Mouse (Mus musculus): ENCODE results near the gene Rundc3a. TPM values are rescaled to one million over a fixed set of nuclear protein-coding genes. Genes with fewer than 3 reads are reported as not detected.
A peak's percentile ranks its signal among the peaks of the same experiment; 100 is the strongest.

Gene Rundc3a
- total and polyA plus RNA-seq, 3 experiments, result 0.23 to 0.66 TPM; not detected in 1

DNA sequence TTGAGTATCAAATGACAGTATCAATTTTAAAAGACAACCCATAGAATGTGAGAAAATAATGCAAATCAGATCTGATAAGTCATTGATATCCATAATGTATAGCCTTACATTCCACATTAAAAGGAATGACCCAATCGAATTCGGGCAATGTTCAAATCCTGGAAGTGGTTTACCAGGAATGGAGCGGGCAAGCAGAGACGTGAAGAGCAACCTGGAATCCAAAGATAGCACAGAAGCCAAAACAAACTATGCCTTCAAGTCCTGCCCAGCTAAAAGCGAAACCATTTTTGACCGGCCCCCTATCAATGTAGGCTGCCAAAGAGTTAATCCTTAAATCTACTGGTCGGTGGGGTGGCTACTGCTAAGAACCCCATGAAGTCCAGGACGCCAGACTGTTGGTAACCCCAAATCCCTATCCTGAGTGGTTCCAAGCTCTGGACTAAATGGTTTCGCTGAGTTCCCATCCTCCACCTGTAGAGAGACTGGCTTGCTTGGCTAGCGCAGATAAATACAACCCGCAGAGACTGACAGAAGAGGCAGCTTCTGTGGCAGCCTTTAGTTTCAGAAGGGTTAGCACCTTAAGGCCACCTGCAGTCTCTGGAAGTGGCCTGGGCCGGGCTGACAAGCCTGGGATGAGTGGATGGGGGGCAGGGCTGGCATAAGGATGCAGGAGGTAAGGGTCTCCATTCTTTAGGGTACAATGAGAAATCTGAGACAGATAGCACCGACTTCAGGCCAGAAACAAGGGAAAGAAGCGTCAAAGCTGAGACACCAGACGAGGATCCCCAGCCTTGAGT is 564 bp upstream of the Rundc3a start:
- Histone ChIP-seq H3K4me3 (no peak overlapping the region), H3K79me2 (replicated peaks; ENCODE audit: control insufficient read depth, insufficient read depth, low read length) (no peaks in the 10 kb centered on the region), H3K27me3 (ENCODE audit: control insufficient read depth, insufficient read depth, low read length) (peaks cover 2% of the 10 kb centered on the region; the same call in 1 of the 2 replicates), H3K27ac (no peak overlapping the region), H3K36me3 (ENCODE audit: control insufficient read depth, insufficient read depth, low read length) (no peaks in the 10 kb centered on the region), H3K9ac (ENCODE audit: low read depth, low read length) (no peak overlapping the region), H3K4me1 (ENCODE audit: control insufficient read depth, insufficient read depth, low read length) (peaks cover 3% of the 10 kb centered on the region; the same call in 1 of the 2 replicates)
- no peak for DNase-seq
- intact Hi-C loops (cut with DNase I), result no loop called here
- 15% methylated on average over 15 of the region's 15 CpGs for WGBS
- no peak for TF ChIP-seq CTCF (IDR thresholded peaks at IDR 0.05)
- no peak for TF ChIP-seq POLR2A (IDR thresholded peaks at IDR 0.05; ENCODE audit: insufficient read depth, low read depth, low read length)
- TF ChIP-seq EP300 (IDR thresholded peaks at IDR 0.05; ENCODE audit: insufficient read depth, low read depth, low read length), result no peak

DNA sequence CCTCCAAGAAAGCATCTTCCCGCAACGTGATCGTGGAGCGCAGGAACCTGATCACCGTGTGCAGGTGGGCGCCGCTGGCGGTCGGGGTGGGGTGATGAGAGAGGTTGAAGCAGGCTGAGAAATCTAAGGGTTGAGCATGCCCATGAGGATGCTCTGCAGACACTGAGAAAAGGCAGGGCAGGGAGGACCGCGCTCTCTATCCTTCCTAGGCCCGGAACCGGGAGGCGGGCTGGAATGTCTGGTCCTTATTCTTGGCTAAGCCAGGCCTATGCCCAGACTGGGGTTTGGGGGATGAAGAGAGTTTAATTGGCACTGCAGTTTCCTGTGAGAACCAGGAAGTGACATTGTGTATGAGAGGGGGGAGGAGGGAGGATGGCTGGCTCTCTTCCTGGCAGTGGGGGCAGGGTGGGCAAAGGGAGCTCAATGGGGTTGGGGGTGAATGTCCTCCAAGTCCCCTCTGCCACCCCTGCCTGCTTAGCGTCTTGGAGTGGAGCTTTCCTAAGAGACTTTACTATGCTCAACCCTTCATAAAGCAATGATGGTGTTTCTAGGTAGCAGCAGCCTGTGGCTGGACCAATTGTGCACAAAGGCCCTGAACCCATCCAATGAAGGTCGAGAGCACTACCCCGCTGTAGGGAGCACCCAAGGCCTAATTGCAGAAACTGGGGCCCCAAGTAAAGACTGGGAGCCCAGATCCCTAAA is 667 bp downstream of the Rundc3a start:
- 0 out of 2 replicates have a peak overlapping the region, but pooled peaks have one; percentile 23 for H3K9ac ChIP-seq (ENCODE audit: low read depth, low read length)

DNA sequence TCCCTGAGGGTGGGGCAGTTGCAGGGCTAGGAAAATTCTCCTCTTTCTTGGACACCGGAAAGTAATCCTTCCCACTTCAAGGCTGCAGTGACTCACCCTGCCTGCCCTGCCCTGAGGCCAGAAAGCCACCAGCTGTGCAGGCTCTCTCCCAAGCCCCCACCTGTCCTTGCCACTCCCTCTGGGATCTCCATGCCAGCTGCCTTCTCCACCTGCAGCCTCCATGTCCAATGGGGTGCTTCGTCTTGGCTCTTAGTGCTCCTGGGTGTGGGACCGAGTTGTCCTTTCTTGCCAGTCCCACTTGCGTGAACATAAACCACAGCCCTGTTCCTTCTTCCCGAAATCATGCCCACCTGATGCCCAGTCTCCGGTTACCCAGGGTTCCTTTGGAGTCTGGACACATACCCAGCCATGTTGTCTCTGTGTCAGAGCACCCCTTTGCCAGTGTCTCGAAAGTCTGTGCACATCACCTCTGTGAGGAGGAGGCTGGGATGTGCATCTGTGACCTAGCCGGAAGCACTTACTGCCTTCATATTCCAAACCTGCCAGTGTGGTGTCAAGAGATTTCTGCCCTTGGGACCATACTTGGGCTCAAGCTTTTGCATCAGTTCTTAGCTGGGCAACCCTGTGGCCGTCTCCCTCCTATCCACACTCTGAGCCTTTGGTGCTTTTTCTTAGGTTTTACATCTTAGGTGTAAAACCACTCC is 1.4 kb downstream of the Rundc3a start:
- H3K27me3 ChIP-seq (ENCODE audit: control insufficient read depth, insufficient read depth, low read length), result peaks cover 5% of the 10 kb centered on the region
- no peaks in the 10 kb centered on the region for H3K79me2 ChIP-seq (replicated peaks; ENCODE audit: control insufficient read depth, insufficient read depth, low read length)
- intact Hi-C loops (cut with DNase I), result loop anchor here (5.0 kb wide), 1 partner anchor 47 kb away; no protein-coding TSS in a partner anchor
- H3K27ac ChIP-seq, result no peak overlapping the region
- no peak overlapping the region for H3K4me3 ChIP-seq
- 83% methylated on average over 9 of the region's 9 CpGs for WGBS
- H3K36me3 ChIP-seq (ENCODE audit: control insufficient read depth, insufficient read depth, low read length), result no peaks in the 10 kb centered on the region
- H3K9ac ChIP-seq (ENCODE audit: low read depth, low read length), result no peak overlapping the region
- DNase-seq, result no peak
- peaks cover 5% of the 10 kb centered on the region for H3K4me1 ChIP-seq (ENCODE audit: control insufficient read depth, insufficient read depth, low read length)
- TF ChIP-seq EP300 (IDR thresholded peaks at IDR 0.05; ENCODE audit: insufficient read depth, low read depth, low read length), result no peak
- no peak for TF ChIP-seq CTCF (IDR thresholded peaks at IDR 0.05)
- TF ChIP-seq POLR2A (IDR thresholded peaks at IDR 0.05; ENCODE audit: insufficient read depth, low read depth, low read length), result no peak

More for the DNA sequence above, 667 bp downstream of the Rundc3a start:
- Histone ChIP-seq H3K4me1 (ENCODE audit: control insufficient read depth, insufficient read depth, low read length) (peaks cover 3% of the 10 kb centered on the region; the same call in 1 of the 2 replicates), H3K27me3 (ENCODE audit: control insufficient read depth, insufficient read depth, low read length) (peaks cover 2% of the 10 kb centered on the region; the same call in 1 of the 2 replicates), H3K36me3 (ENCODE audit: control insufficient read depth, insufficient read depth, low read length) (no peaks in the 10 kb centered on the region), H3K4me3 (no peak overlapping the region), H3K79me2 (replicated peaks; ENCODE audit: control insufficient read depth, insufficient read depth, low read length) (no peaks in the 10 kb centered on the region), H3K27ac (no peak overlapping the region)
- no peak for DNase-seq
- TF ChIP-seq CTCF (IDR thresholded peaks at IDR 0.05) (no peak), POLR2A (IDR thresholded peaks at IDR 0.05; ENCODE audit: insufficient read depth, low read depth, low read length) (no peak), EP300 (IDR thresholded peaks at IDR 0.05; ENCODE audit: insufficient read depth, low read depth, low read length) (no peak)
- intact Hi-C loops (cut with DNase I), result no loop called here
- 9% methylated on average over 17 of the region's 17 CpGs for WGBS

DNA sequence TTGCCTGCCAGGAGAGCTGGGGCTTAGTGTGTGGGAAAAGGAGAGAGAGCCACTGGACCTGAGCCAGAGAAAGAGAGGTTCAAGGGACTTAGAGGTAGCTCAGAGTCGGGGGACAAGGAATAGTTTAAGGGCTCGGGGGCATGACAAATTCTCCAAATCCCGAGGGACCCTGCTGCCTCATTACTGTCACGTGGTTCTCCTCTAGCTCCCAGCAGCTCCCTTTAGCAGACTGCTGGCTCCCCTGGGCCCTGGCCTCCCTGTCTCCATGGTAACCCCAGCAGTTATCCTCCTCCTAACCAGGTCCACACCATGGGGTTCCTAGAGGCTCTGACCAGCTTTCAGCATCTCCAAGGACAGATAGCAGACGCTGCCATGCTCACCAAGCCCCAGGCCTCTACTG is 2.0 kb downstream of the Rundc3a start:
- no peak for DNase-seq
- Histone ChIP-seq H3K4me1 (ENCODE audit: control insufficient read depth, insufficient read depth, low read length) (peaks cover 5% of the 10 kb centered on the region), H3K27me3 (ENCODE audit: control insufficient read depth, insufficient read depth, low read length) (peaks cover 6% of the 10 kb centered on the region), H3K36me3 (ENCODE audit: control insufficient read depth, insufficient read depth, low read length) (no peaks in the 10 kb centered on the region), H3K4me3 (no peak overlapping the region), H3K79me2 (replicated peaks; ENCODE audit: control insufficient read depth, insufficient read depth, low read length) (no peaks in the 10 kb centered on the region), H3K9ac (ENCODE audit: low read depth, low read length) (no peak overlapping the region), H3K27ac (no peak overlapping the region)
- intact Hi-C loops (cut with DNase I), result loop anchor here (5.0 kb wide), 1 partner anchor 48 kb away; no protein-coding TSS in a partner anchor
- 7% methylated on average over 5 of the region's 5 CpGs for WGBS
- TF ChIP-seq POLR2A (IDR thresholded peaks at IDR 0.05; ENCODE audit: insufficient read depth, low read depth, low read length) (no peak), EP300 (IDR thresholded peaks at IDR 0.05; ENCODE audit: insufficient read depth, low read depth, low read length) (no peak), CTCF (IDR thresholded peaks at IDR 0.05) (no peak)

DNA sequence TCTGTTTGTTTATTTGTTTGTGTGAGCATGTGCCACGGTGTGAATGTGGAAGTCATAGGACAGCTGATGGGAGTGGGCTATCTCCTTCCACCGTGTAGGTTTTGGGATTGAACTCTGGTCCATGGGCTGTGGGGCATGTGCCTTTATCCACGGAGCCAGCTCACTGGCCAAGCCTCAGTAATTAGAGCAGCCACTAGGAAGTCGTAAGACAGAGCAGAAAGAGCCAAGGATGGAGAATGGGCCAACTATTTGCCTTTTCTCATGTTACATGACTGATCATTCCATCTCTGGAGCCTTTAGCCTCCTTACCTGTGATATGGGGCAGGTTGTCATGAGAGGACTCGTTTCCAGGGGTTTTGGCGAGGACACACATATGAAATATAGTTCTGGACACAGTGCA is 3.1 kb downstream of the Rundc3a start:
- Histone ChIP-seq H3K36me3 (ENCODE audit: control insufficient read depth, insufficient read depth, low read length) (no peaks in the 10 kb centered on the region), H3K9ac (ENCODE audit: low read depth, low read length) (no peak overlapping the region), H3K79me2 (replicated peaks; ENCODE audit: control insufficient read depth, insufficient read depth, low read length) (no peaks in the 10 kb centered on the region), H3K4me3 (no peak overlapping the region), H3K27me3 (ENCODE audit: control insufficient read depth, insufficient read depth, low read length) (peaks cover 9% of the 10 kb centered on the region), H3K4me1 (ENCODE audit: control insufficient read depth, insufficient read depth, low read length) (peaks cover 5% of the 10 kb centered on the region), H3K27ac (no peak overlapping the region)
- WGBS, result 62% methylated on average over 6 of the region's 6 CpGs
- TF ChIP-seq POLR2A (IDR thresholded peaks at IDR 0.05; ENCODE audit: insufficient read depth, low read depth, low read length) (no peak), CTCF (IDR thresholded peaks at IDR 0.05) (no peak), EP300 (IDR thresholded peaks at IDR 0.05; ENCODE audit: insufficient read depth, low read depth, low read length) (no peak)
- no peak for DNase-seq
- intact Hi-C loops (cut with DNase I), result loop anchor here (5.0 kb wide), 1 partner anchor 49 kb away; no protein-coding TSS in a partner anchor
